Mouse (Mus musculus) forebrain, embryonic 14.5 days (tissue): ENCODE data around the gene Sspo. TPM values are rescaled to one million over a fixed set of nuclear protein-coding genes. Genes with fewer than 3 reads are reported as not detected.

Experiments
- ATAC-seq: fragments of 200-750 bp; cut with Nextera tagmentation; 2 replicates; pipeline ENCODE4 v1.8.0; 2017; ENCODE audit warnings: mild to moderate bottlenecking, moderate library complexity
- DNase-seq: peaks from one replicate; pipeline ENCODE4 v3.0.0-alpha.2; 2015; ENCODE audit warnings: low spot score
- H3K27ac ChIP-seq: fragments of 300-500 bp; sonication (generic); 2 replicates; pipeline ENCODE4 v1.5.1; 2014; ENCODE audit warnings: low read depth, mild to moderate bottlenecking, control low read depth, low read length, moderate library complexity
- H3K27me3 ChIP-seq: fragments of 300-500 bp; sonication (generic); replicated peaks from 2 replicates; pipeline ENCODE4 v1.6.1; 2014; ENCODE audit warnings: low read length, control low read depth, mixed read lengths; ENCODE audit not compliant: control insufficient read depth, insufficient read depth
- H3K36me3 ChIP-seq: fragments of 300-500 bp; sonication (generic); 2 replicates; pipeline ENCODE4 v1.6.1; 2014; ENCODE audit warnings: low read length, control low read depth; ENCODE audit not compliant: control insufficient read depth, insufficient read depth
- H3K4me1 ChIP-seq: fragments of 300-500 bp; sonication (generic); 2 replicates; pipeline ENCODE4 v1.6.1; 2014; ENCODE audit warnings: antibody characterized with exemption, low read length, control low read depth; ENCODE audit not compliant: control insufficient read depth, insufficient read depth
- H3K4me2 ChIP-seq: fragments of 300-500 bp; sonication (generic); 2 replicates; pipeline ENCODE4 v1.6.1; 2014; ENCODE audit warnings: mild to moderate bottlenecking, control low read depth, low read length
- H3K4me3 ChIP-seq: fragments of 300-500 bp; sonication (generic); 2 replicates; pipeline ENCODE4 v1.5.1; 2014; ENCODE audit warnings: low read depth, low read length, control low read depth
- H3K9ac ChIP-seq: fragments of 300-500 bp; sonication (generic); 2 replicates; pipeline ENCODE4 v1.6.1; 2014; ENCODE audit warnings: mild to moderate bottlenecking, low read length, control low read depth, moderate library complexity
- H3K9me3 ChIP-seq: fragments of 300-500 bp; sonication (generic); replicated peaks from 2 replicates; pipeline ENCODE4 v1.6.1; 2016; ENCODE audit warnings: low read length, control low read depth, mixed read lengths; ENCODE audit not compliant: control insufficient read depth
- WGBS: fragments of 180-500 bp; shearing (Covaris S2); extraction: QIAGEN DNeasy Blood & Tissue Kit; methylation state at CpG from one replicate; pipeline ENCODE4 v1.1.7; 2014; 5-methylcytosine and 5-hydroxymethylcytosine counted together
- microRNA-seq: library from miRNA; unstranded; fragments of <30 nt; microRNA quantifications from one replicate; pipeline ENCODE4, GENCODE M21; 2016
- polyA plus RNA-seq: library from polyadenylated mRNA; unstranded; fragments of >200 nt; fragmentation: Nextera tagmentation; extraction: Ambion mirVana; gene quantifications from 2 replicates; pipeline ENCODE4 v1.2.1, GENCODE M21; 2014

Sspo gene
- polyA plus RNA-seq, 1 experiment from 2014 or later = 0.48 TPM

DNA sequence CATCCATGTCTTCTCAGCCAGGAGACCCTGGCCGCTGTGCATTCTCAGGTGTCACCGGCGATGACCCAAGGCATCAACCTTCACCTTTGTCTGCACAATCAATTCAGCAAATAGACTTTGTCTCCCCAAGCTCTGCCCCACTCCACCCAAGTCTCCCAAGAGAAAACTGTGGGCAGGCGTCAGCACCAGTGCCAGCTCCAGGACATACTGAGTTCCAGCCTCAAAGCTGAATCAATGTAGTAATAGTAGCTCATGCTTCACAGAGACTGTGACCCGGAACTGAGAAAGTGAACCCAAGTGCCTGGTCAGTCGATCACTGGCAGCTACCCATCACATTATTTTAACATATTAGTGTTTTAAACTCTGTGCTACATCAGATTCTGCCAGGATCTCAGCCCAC, 100.3 kb downstream of the Sspo start:
- H3K9ac ChIP-seq = no peak overlapping the region
- no peak overlapping the region for H3K4me2 ChIP-seq
- H3K4me3 ChIP-seq = no peak overlapping the region
- no peaks in the 10 kb centered on the region for H3K4me1 ChIP-seq
- ATAC-seq (no peak), DNase-seq (no peak)
- H3K36me3 ChIP-seq = no peaks in the 10 kb centered on the region
- WGBS = 86% methylated on average over 6 of the region's 6 CpGs
- H3K27ac ChIP-seq = no peak overlapping the region
- H3K9me3 ChIP-seq = no peaks in the 10 kb centered on the region
- no peaks in the 10 kb centered on the region; the same call in 1 of the 2 replicates for H3K27me3 ChIP-seq

Small RNA genes lying within 50 kb of the gene (microRNA-seq; reads per million reads assigned to microRNA genes)
- not detected for gene Gm24325

Other genes with a start within 250 kb of the Sspo start
- gene Krba1, start 52.6 kb upstream of the Sspo start, polyA plus RNA-seq = 17.1 and 25.0 TPM in 2 replicates
- 27.1 and 29.9 TPM in 2 replicates for gene Zfp467, start 2.4 kb upstream of the Sspo start, polyA plus RNA-seq
- gene Atp6v0e2, start 89.4 kb downstream of the Sspo start, polyA plus RNA-seq = 152 and 161 TPM in 2 replicates
- gene Lrrc61, start 106.6 kb downstream of the Sspo start, polyA plus RNA-seq = 10.7 and 10.9 TPM in 2 replicates
- gene Rarres2, start 124.6 kb downstream of the Sspo start, polyA plus RNA-seq = 4.0 and 5.3 TPM in 2 replicates
- not detected in 2 replicates for gene Gm45021, start 141.4 kb downstream of the Sspo start, polyA plus RNA-seq
- 27.3 and 34.3 TPM in 2 replicates for gene Repin1, start 145.7 kb downstream of the Sspo start, polyA plus RNA-seq
- gene Gm44965, start 145.7 kb downstream of the Sspo start, polyA plus RNA-seq = not detected in 2 replicates
- gene Zfp775, start 153.8 kb downstream of the Sspo start, polyA plus RNA-seq = 16.7 and 17.4 TPM in 2 replicates
- gene AI854703, start 178.5 kb downstream of the Sspo start, polyA plus RNA-seq = 8.2 and 9.7 TPM in 2 replicates
- gene Gimap8, start 199.0 kb downstream of the Sspo start, polyA plus RNA-seq = 0.15 and 0.17 TPM in 2 replicates
- 1.5 and 2.2 TPM in 2 replicates for gene Gimap9, start 227.9 kb downstream of the Sspo start, polyA plus RNA-seq
- gene Gimap4, start 236.3 kb downstream of the Sspo start, polyA plus RNA-seq = 1.2 and 1.9 TPM in 2 replicates